Mouse (Mus musculus): ENCODE data around the gene Pid1. TPM values are rescaled to one million over a fixed set of nuclear protein-coding genes. Genes with fewer than 3 reads are reported as not detected.
A peak's percentile ranks its signal among the peaks of the same experiment; 100 is the strongest.

Pid1 gene
- polyA plus RNA-seq, 1 experiment from 2014 or later = 14.3 TPM

GRCm38 (mm10) chr1:84141561-84141960 lies 222.4 kb downstream of the Pid1 start:
- Histone ChIP-seq H3K27ac (ENCODE audit: low read length) (no peak overlapping the region), H3K27me3 (ENCODE audit: control insufficient read depth, insufficient read depth, low read depth, low read length) (no peaks in the 10 kb centered on the region), H3K36me3 (ENCODE audit: control insufficient read depth, insufficient read depth, low read length) (no peaks in the 10 kb centered on the region), H3K4me3 (ENCODE audit: low read length) (no peak overlapping the region), H3K9ac (ENCODE audit: low read length) (no peak overlapping the region), H3K4me1 (replicated peaks; ENCODE audit: control insufficient read depth, insufficient read depth, low read length) (no peaks in the 10 kb centered on the region), H3K9me3 (ENCODE audit: control insufficient read depth, low read length) (no peaks in the 10 kb centered on the region), H3K4me2 (ENCODE audit: low read depth, low read length) (no peak overlapping the region)
- 68% methylated on average over 1 of the region's 1 CpGs for WGBS
- no peak for ATAC-seq (ENCODE audit: low read depth)

DNA sequence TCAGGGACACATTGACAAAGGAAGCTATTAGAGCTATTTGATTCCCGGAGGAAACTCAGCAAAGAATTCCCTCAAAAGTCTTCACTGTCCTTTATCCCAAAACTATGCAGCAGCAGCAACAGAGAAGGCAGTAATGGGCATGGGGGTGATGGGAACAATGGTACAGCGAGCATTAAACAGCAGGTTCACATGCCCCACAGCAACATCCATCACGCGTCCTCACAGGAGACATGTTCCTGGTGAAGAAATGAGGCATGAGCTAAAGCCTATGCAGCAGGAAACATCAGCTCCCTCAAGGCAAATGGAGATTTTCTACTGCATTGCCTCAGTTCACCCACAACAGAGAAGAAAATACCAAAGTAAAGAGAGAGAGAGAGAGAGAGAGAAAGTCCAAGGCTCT lies 231.5 kb downstream of the Pid1 start:
- no peak overlapping the region for H3K27ac ChIP-seq (ENCODE audit: low read length)
- WGBS = 82% methylated on average over 4 of the region's 4 CpGs
- H3K4me1 ChIP-seq (replicated peaks; ENCODE audit: control insufficient read depth, insufficient read depth, low read length) = no peaks in the 10 kb centered on the region
- no peaks in the 10 kb centered on the region for H3K36me3 ChIP-seq (ENCODE audit: control insufficient read depth, insufficient read depth, low read length)
- H3K4me2 ChIP-seq (ENCODE audit: low read depth, low read length) = no peak overlapping the region
- no peak overlapping the region for H3K4me3 ChIP-seq (ENCODE audit: low read length)
- no peaks in the 10 kb centered on the region for H3K9me3 ChIP-seq (ENCODE audit: control insufficient read depth, low read length)
- no peak overlapping the region for H3K9ac ChIP-seq (ENCODE audit: low read length)
- H3K27me3 ChIP-seq (ENCODE audit: control insufficient read depth, insufficient read depth, low read depth, low read length) = no peaks in the 10 kb centered on the region
- ATAC-seq (ENCODE audit: low read depth) = no peak

DNA sequence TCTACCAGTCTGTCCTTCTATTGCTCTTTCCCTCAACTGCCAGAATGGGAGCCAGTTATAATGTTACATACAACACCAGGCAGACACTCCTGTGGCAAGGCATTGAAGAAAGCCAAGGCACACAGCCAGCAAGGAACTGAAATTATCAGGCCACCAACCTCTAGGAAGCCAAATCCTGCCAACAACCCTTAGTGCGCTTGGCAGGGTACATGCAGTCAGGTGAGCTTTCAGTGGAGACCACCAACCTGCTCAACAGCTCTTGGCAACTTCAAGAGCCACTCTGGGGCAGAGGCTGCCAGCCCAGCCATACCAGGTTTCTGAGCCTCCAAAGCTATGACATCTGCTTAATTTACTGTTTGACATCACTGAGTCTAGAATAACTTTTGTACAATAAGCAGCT lies 232.2 kb downstream of the Pid1 start:
- H3K9ac ChIP-seq (ENCODE audit: low read length) = no peak overlapping the region
- no peaks in the 10 kb centered on the region for H3K9me3 ChIP-seq (ENCODE audit: control insufficient read depth, low read length)
- H3K27me3 ChIP-seq (ENCODE audit: control insufficient read depth, insufficient read depth, low read depth, low read length) = no peaks in the 10 kb centered on the region
- no peaks in the 10 kb centered on the region for H3K36me3 ChIP-seq (ENCODE audit: control insufficient read depth, insufficient read depth, low read length)
- ATAC-seq (ENCODE audit: low read depth) = no peak
- WGBS = 60% methylated on average over 1 of the region's 1 CpGs
- H3K4me3 ChIP-seq (ENCODE audit: low read length) = no peak overlapping the region
- no peak overlapping the region for H3K4me2 ChIP-seq (ENCODE audit: low read depth, low read length)
- no peaks in the 10 kb centered on the region for H3K4me1 ChIP-seq (replicated peaks; ENCODE audit: control insufficient read depth, insufficient read depth, low read length)
- no peak overlapping the region for H3K27ac ChIP-seq (ENCODE audit: low read length)

DNA sequence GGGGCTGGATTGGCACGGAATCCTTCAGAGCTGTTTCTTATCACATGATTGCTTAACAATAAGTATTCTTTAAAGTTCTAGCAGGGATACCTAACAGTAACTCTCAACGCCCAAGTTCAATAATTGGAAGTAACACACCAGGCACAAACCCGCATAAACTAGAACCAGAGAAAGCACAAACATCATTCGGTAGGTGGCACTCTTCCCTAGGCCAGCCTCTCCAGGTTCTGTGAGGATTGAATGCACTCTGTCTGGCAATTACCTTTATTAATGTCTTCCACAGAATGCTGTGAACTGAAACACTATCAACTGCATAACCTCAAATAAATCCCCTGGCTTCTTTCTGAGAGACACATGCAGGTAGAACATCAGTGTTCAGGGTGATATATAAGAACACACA lies 235.5 kb downstream of the Pid1 start:
- Histone ChIP-seq H3K9ac (ENCODE audit: low read length) (no peak overlapping the region), H3K36me3 (ENCODE audit: control insufficient read depth, insufficient read depth, low read length) (no peaks in the 10 kb centered on the region), H3K27me3 (ENCODE audit: control insufficient read depth, insufficient read depth, low read depth, low read length) (no peaks in the 10 kb centered on the region), H3K4me2 (ENCODE audit: low read depth, low read length) (no peak overlapping the region), H3K27ac (ENCODE audit: low read length) (no peak overlapping the region), H3K4me1 (replicated peaks; ENCODE audit: control insufficient read depth, insufficient read depth, low read length) (no peaks in the 10 kb centered on the region), H3K4me3 (ENCODE audit: low read length) (no peak overlapping the region), H3K9me3 (ENCODE audit: control insufficient read depth, low read length) (no peaks in the 10 kb centered on the region)
- WGBS = 51% methylated on average over 4 of the region's 4 CpGs
- no peak for ATAC-seq (ENCODE audit: low read depth)

DNA sequence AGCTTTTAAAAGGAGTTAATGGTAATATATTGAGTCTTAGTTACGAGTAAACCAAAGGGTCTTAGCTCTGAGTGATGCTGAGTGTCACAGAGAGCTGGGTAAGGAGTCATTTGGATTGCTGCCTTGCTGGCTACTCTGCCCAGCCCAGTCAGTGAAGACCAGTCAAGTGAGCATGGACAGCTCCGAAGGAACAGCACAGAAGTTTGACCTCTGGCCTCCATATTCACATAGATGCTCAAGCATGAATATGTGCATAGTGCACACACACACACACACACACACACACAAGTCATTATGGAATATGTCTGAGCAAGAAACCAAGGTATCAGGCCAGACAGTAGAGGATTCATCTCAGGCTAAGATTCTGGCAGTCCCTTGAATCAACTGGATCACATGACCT lies 244.7 kb downstream of the Pid1 start:
- H3K27ac ChIP-seq (ENCODE audit: low read length) = no peak overlapping the region
- H3K4me3 ChIP-seq (ENCODE audit: low read length) = no peak overlapping the region
- 60% methylated on average over 2 of the region's 2 CpGs for WGBS
- no peak for ATAC-seq (ENCODE audit: low read depth)
- H3K36me3 ChIP-seq (ENCODE audit: control insufficient read depth, insufficient read depth, low read length) = no peaks in the 10 kb centered on the region
- H3K9ac ChIP-seq (ENCODE audit: low read length) = no peak overlapping the region
- H3K4me2 ChIP-seq (ENCODE audit: low read depth, low read length) = no peak overlapping the region
- no peaks in the 10 kb centered on the region for H3K4me1 ChIP-seq (replicated peaks; ENCODE audit: control insufficient read depth, insufficient read depth, low read length)
- H3K9me3 ChIP-seq (ENCODE audit: control insufficient read depth, low read length) = no peaks in the 10 kb centered on the region
- H3K27me3 ChIP-seq (ENCODE audit: control insufficient read depth, insufficient read depth, low read depth, low read length) = no peaks in the 10 kb centered on the region

DNA sequence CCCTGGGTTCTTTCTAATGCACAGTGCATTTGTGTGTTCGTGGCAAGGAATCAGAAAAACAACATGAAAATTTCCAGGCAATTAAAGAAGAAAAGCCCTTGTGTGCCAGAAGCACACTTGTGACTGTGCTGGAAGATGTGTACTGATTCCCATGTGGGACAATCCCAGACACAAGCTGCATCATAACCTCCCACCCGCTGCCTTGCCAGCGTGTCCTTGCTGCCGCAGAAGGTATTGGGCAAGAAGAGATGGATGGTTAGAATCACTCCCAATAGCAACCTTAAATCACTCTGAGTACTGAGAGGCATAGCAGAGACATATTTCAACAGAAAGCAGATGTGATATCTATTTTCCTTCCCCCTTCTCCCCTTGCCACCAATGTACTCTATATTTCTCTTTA lies 257.2 kb downstream of the Pid1 start:
- no peaks in the 10 kb centered on the region for H3K27me3 ChIP-seq (ENCODE audit: control insufficient read depth, insufficient read depth, low read depth, low read length)
- no peaks in the 10 kb centered on the region for H3K4me1 ChIP-seq (replicated peaks; ENCODE audit: control insufficient read depth, insufficient read depth, low read length)
- no peaks in the 10 kb centered on the region for H3K9me3 ChIP-seq (ENCODE audit: control insufficient read depth, low read length)
- no peak overlapping the region for H3K4me3 ChIP-seq (ENCODE audit: low read length)
- no peak overlapping the region for H3K27ac ChIP-seq (ENCODE audit: low read length)
- no peak overlapping the region for H3K4me2 ChIP-seq (ENCODE audit: low read depth, low read length)
- no peak for ATAC-seq (ENCODE audit: low read depth)
- no peaks in the 10 kb centered on the region for H3K36me3 ChIP-seq (ENCODE audit: control insufficient read depth, insufficient read depth, low read length)
- 85% methylated on average over 4 of the region's 4 CpGs for WGBS
- no peak overlapping the region for H3K9ac ChIP-seq (ENCODE audit: low read length)

GRCm38 (mm10) chr1:84102052-84102451 lies 261.9 kb downstream of the Pid1 start:
- H3K4me3 ChIP-seq (ENCODE audit: low read length) = no peak overlapping the region
- WGBS = 67% methylated on average over 2 of the region's 2 CpGs
- no peaks in the 10 kb centered on the region for H3K27me3 ChIP-seq (ENCODE audit: control insufficient read depth, insufficient read depth, low read depth, low read length)
- no peaks in the 10 kb centered on the region for H3K36me3 ChIP-seq (ENCODE audit: control insufficient read depth, insufficient read depth, low read length)
- ATAC-seq (ENCODE audit: low read depth) = no peak
- H3K4me2 ChIP-seq (ENCODE audit: low read depth, low read length) = no peak overlapping the region
- H3K27ac ChIP-seq (ENCODE audit: low read length) = no peak overlapping the region
- no peaks in the 10 kb centered on the region for H3K4me1 ChIP-seq (replicated peaks; ENCODE audit: control insufficient read depth, insufficient read depth, low read length)
- no peak overlapping the region for H3K9ac ChIP-seq (ENCODE audit: low read length)
- no peaks in the 10 kb centered on the region for H3K9me3 ChIP-seq (ENCODE audit: control insufficient read depth, low read length)

DNA sequence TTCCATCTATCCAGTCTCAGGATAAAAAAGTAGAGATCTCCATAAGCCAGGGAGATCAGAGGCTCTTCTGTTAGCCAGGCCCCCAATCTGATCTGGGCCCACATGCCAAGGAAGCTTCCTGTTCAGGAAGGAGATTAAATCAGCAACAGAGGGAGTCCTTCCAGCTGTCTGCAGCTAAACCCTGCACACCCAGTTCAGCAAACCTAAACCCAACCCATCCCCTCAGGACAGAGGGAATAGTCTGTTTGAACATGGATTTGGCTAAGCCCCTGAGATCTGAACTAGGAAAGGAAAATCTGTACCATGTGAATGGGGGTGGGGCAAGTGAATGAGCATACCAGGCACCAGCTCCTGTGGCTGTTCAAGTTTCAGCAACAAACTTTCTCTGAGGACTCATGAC lies 266.6 kb downstream of the Pid1 start:
- Histone ChIP-seq H3K27ac (ENCODE audit: low read length) (no peak overlapping the region), H3K4me3 (ENCODE audit: low read length) (no peak overlapping the region), H3K4me2 (ENCODE audit: low read depth, low read length) (no peak overlapping the region), H3K27me3 (ENCODE audit: control insufficient read depth, insufficient read depth, low read depth, low read length) (no peaks in the 10 kb centered on the region), H3K36me3 (ENCODE audit: control insufficient read depth, insufficient read depth, low read length) (no peaks in the 10 kb centered on the region), H3K9me3 (ENCODE audit: control insufficient read depth, low read length) (no peaks in the 10 kb centered on the region), H3K4me1 (replicated peaks; ENCODE audit: control insufficient read depth, insufficient read depth, low read length) (no peaks in the 10 kb centered on the region), H3K9ac (ENCODE audit: low read length) (no peak overlapping the region)
- no peak for ATAC-seq (ENCODE audit: low read depth)

GRCm38 (mm10) chr1:84093291-84093690 lies 270.7 kb downstream of the Pid1 start:
- Histone ChIP-seq H3K9ac (ENCODE audit: low read length) (no peak overlapping the region), H3K4me1 (replicated peaks; ENCODE audit: control insufficient read depth, insufficient read depth, low read length) (no peaks in the 10 kb centered on the region), H3K4me3 (ENCODE audit: low read length) (no peak overlapping the region), H3K9me3 (ENCODE audit: control insufficient read depth, low read length) (no peaks in the 10 kb centered on the region), H3K27me3 (ENCODE audit: control insufficient read depth, insufficient read depth, low read depth, low read length) (no peaks in the 10 kb centered on the region), H3K4me2 (ENCODE audit: low read depth, low read length) (no peak overlapping the region), H3K36me3 (ENCODE audit: control insufficient read depth, insufficient read depth, low read length) (no peaks in the 10 kb centered on the region), H3K27ac (ENCODE audit: low read length) (no peak overlapping the region)
- 74% methylated on average over 2 of the region's 2 CpGs for WGBS
- no peak for ATAC-seq (ENCODE audit: low read depth)

DNA sequence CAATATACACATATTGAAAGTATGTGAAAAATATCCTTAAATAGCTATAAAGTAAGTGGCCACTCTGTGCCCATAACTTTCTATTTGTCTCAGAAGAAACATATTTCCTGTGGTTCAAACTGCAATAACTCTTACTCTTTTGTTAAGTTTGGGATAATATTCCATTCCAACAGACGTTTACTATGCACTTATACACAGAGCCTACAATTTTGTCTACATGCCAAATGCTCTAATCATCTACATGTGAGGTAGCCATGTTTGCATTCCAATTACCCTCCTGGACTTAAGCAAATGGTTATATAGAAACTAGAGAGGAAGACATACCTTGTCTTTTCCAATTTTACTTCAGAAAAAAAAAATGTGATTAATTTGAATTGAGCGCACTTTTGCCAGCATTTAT lies 274.3 kb downstream of the Pid1 start:
- Histone ChIP-seq H3K27me3 (ENCODE audit: control insufficient read depth, insufficient read depth, low read depth, low read length) (no peaks in the 10 kb centered on the region), H3K9ac (ENCODE audit: low read length) (no peak overlapping the region), H3K27ac (ENCODE audit: low read length) (no peak overlapping the region), H3K9me3 (ENCODE audit: control insufficient read depth, low read length) (no peaks in the 10 kb centered on the region), H3K36me3 (ENCODE audit: control insufficient read depth, insufficient read depth, low read length) (no peaks in the 10 kb centered on the region), H3K4me1 (replicated peaks; ENCODE audit: control insufficient read depth, insufficient read depth, low read length) (no peaks in the 10 kb centered on the region), H3K4me3 (ENCODE audit: low read length) (no peak overlapping the region), H3K4me2 (ENCODE audit: low read depth, low read length) (no peak overlapping the region)
- 51% methylated on average over 2 of the region's 2 CpGs for WGBS
- ATAC-seq (ENCODE audit: low read depth) = peak; percentile 26; the same call in 1 of the 2 replicates
